Mouse (Mus musculus): ENCODE results near the gene Prim2.

- TF ChIP-seq HCFC1 (IDR thresholded peaks at IDR 0.05; ENCODE audit: borderline replicate concordance, insufficient read depth, low read length) (0 out of 2 replicates have a peak, but pooled peaks have one; percentile 20), CHD2 (IDR thresholded peaks at IDR 0.05; ENCODE audit: low read depth, low read length) (no peak), MAFK (IDR thresholded peaks at IDR 0.05; ENCODE audit: insufficient read depth, low read depth, low read length) (no peak)
Measured at GRCm38 (mm10) chr1:33669708-33670141, at the start of gene Prim2.
